Mouse (Mus musculus): ENCODE data around the gene Cbx7.
"Not testable (repeated sequence)": the region's sequence is repeated elsewhere in the genome, so short reads cannot be mapped to it uniquely, and the experiment has no call there.

- not testable (repeated sequence) for TF ChIP-seq POLR2A (IDR thresholded peaks at IDR 0.05; ENCODE audit: borderline replicate concordance, extremely low read depth, low read depth, low read length); CTCF (IDR thresholded peaks at IDR 0.05; ENCODE audit: insufficient read depth, low read length)
Observed at GRCm38 (mm10) chr15:79909006-79909405, 61.9 kb downstream of the Cbx7 start.
